ENCODE assay signal across 13 mouse cellular contexts in genomic region chr16:91964308-91965178, GRCm38 (mm10).
A peak's percentile ranks its signal among the peaks of the same experiment; 100 is the strongest.
DNase-seq lines count a peak whose midpoint lies in the region; ATAC-seq lines count a peak whose summit lies in the region.
"Had no signal": no experiment of that assay in that cellular context is flagged by ENCODE, and none has a peak within 500 bp of the region (broad histone marks: within the 10 kb centered on the region; RNA-seq: fewer than 3 reads in every experiment).

No protein-coding gene starts in this region.

- no peak overlapping the region for H3K4me2 ChIP-seq in neural tube, embryonic 12.5 days (replicated peaks)
- no peak overlapping the region for H3K4me2 ChIP-seq in midbrain, embryonic 12.5 days (replicated peaks)

- peaks cover 17% of the 10 kb centered on the region for H3K4me1 ChIP-seq in neural tube, embryonic 12.5 days
- peaks cover 21% of the 10 kb centered on the region for H3K4me1 ChIP-seq in midbrain, embryonic 12.5 days

- no peak overlapping the region for H3K9ac ChIP-seq in neural tube, embryonic 12.5 days
- no peak overlapping the region for H3K9ac ChIP-seq in midbrain, embryonic 12.5 days (replicated peaks)

- H3K9me3 ChIP-seq in neural tube, embryonic 12.5 days, result no peaks in the 10 kb centered on the region
- H3K9me3 ChIP-seq in midbrain, embryonic 12.5 days, result no peaks in the 10 kb centered on the region
- H3K9me3 ChIP-seq: G1E had no signal

- no peak overlapping the region for H3K4me3 ChIP-seq in neural tube, embryonic 12.5 days
- H3K4me3 ChIP-seq in midbrain, embryonic 12.5 days, result no peak overlapping the region
- H3K4me3 ChIP-seq: left cerebral cortex, adult 2 months had no signal

- H3K36me3 ChIP-seq in neural tube, embryonic 12.5 days, result no peaks in the 10 kb centered on the region
- H3K36me3 ChIP-seq in midbrain, embryonic 12.5 days, result no peaks in the 10 kb centered on the region
- H3K36me3 ChIP-seq: G1E had no signal

- no peak for DNase-seq in neural tube, embryonic 10.5 days (ENCODE audit: extremely low spot score, low spot score)
- no peak for DNase-seq in ovary, postnatal 14 days (ENCODE audit: low spot score)
- no peak for DNase-seq in left cerebral cortex, adult 11 months (ENCODE audit: low spot score)
- DNase-seq in adrenal gland, postnatal 10 days, result no peak
- no peak for DNase-seq in urinary bladder, postnatal 14 days (ENCODE audit: low spot score)
- DNase-seq: adrenal gland, postnatal 36 days; lung, postnatal 10 days had no signal

- no peaks in the 10 kb centered on the region for H3K27me3 ChIP-seq in neural tube, embryonic 12.5 days (replicated peaks)
- H3K27me3 ChIP-seq in midbrain, embryonic 12.5 days, result no peaks in the 10 kb centered on the region

- WGBS in neural tube, embryonic 12.5 days, result 90% methylated on average over 13 of the region's 13 CpGs
- WGBS in midbrain, embryonic 12.5 days, result 83% methylated on average over 13 of the region's 13 CpGs

- peak overlapping the region; percentile 72 for H3K27ac ChIP-seq in neural tube, embryonic 12.5 days
- H3K27ac ChIP-seq in midbrain, embryonic 12.5 days (replicated peaks), result 0 out of 2 replicates have a peak overlapping the region, but pooled peaks have one; percentile 88
- H3K27ac ChIP-seq: stomach, postnatal 0 days had no signal

- no peak for ATAC-seq in neural tube, embryonic 12.5 days (ENCODE audit: low FRiP score, low read depth)
- peak; percentile 53 to 62 for ATAC-seq in hematopoietic stem cell, adult 5-6 weeks (replicated peaks in 1 of 2; ENCODE audit: insufficient read depth in 1 of 2, low FRiP score in 2 of 2, low TSS enrichment in 1 of 2, low read depth in 1 of 2, poor library complexity in 2 of 2, severe bottlenecking in 2 of 2)
- ATAC-seq in midbrain, embryonic 12.5 days (ENCODE audit: low FRiP score, low read depth), result no peak

Comparison
In these comparisons a context has a peak if more than half of its experiments do, and no peak if none do; other contexts are left out.
1. ATAC-seq: peak in hematopoietic stem cell, adult 5-6 weeks (2 of 2); none in neural tube, embryonic 12.5 days (single experiment) and midbrain, embryonic 12.5 days (single experiment).